Mouse (Mus musculus) gastrocnemius, postnatal 25 days (tissue): ENCODE results near the gene Hnrnpl. TPM values are rescaled to one million over a fixed set of nuclear protein-coding genes. Genes with fewer than 3 reads are reported as not detected.

Experiments
- DNase-seq: peaks from one replicate; pipeline ENCODE4 v3.0.0; 2022
- total RNA-seq, 2 experiments: library from RNA; stranded (reverse); gene quantifications; 1 replicate in 1 of 2; 2 replicates in 1 of 2; pipeline ENCODE4 v1.2.3; 2021

Gene Hnrnpl
- total RNA-seq, 2 experiments from 2014 or later = 118 to 120 TPM

DNA sequence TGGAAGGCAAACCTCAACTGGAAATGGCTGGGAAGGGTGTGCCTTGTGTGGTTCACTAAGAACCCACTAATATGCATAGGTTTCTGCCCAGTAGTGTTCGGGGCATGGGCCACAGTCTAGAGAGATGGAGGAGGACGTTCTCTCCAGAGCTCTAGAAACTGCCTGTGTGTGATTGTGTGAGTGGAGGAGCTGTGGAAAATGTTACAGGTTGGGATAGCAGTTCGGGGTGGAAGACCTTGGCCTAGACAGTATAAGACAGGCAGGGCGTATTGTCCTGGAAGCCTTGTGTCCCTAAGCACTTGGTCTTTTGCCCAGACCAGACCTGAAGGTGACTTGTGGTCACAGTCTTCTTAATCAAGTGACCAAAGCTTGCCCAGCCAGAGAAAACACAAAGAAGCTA lies 4.1 kb downstream of the Hnrnpl start:
- no peak for DNase-seq

- no peak for DNase-seq
These were observed 4.6 kb downstream of the Hnrnpl start for GRCm38 (mm10) chr7:28812949-28813348.

DNA sequence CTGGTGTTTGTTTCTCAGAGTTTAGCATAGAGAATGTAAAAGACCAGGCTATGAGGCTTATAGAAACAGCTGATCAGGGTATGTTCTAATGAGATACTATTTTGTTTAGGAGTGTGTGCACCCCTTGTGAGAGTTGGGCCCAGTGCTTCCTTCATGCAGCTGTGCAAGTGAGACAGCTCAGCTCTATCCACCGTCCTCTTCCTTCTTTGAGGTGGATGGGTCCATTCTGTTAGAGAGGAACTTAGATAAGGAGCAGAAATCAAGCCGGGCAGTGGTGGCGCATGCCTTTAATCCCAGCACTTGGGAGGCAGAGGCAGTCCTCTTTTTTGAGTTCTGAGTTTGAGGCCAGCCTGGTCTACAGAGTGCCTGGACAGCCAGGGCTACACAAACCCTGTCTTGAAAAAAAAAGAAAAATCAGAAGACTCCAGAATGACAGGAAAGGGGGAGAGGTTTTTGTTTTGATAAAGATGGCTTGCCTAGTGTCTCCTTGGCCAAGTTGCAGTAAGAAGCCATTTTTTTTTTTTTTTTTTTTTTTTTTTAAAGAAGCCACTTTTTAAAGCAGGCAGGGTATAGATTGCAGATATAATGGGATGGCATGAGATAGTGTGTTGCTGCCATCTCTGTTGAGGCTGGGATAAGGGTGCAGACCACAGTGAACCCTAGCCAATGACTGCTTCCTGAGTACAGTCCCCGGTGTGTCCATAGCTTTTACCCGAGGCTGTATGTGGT lies 6.1 kb downstream of the Hnrnpl start:
- DNase-seq = no peak

DNA sequence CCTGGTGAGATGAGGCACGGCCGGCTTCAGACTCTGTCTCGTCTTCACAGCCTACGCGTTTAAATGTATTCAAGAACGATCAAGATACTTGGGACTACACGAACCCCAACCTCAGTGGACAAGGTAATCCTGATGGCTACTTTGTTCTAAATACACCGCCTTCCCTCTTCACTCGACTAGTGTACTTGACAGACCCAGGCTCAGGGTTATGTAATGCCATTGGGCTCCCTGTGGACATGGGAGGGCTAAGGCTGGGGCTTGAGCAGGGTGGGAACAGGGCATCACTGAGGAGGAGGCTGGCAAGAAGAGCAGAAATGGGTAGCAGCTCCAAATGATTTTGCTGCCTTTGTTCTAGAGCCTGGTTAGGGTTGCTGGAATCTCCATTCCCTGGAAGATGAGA lies 6.9 kb downstream of the Hnrnpl start:
- no peak for DNase-seq

- no peak for DNase-seq
These were observed 7.9 kb downstream of the Hnrnpl start for GRCm38 (mm10) chr7:28816201-28816600.

- DNase-seq = no peak
These were observed 8.6 kb downstream of the Hnrnpl start for GRCm38 (mm10) chr7:28816920-28817319.

GRCm38 (mm10) chr7:28817524-28817923 lies 9.2 kb downstream of the Hnrnpl start:
- DNase-seq = no peak

DNA sequence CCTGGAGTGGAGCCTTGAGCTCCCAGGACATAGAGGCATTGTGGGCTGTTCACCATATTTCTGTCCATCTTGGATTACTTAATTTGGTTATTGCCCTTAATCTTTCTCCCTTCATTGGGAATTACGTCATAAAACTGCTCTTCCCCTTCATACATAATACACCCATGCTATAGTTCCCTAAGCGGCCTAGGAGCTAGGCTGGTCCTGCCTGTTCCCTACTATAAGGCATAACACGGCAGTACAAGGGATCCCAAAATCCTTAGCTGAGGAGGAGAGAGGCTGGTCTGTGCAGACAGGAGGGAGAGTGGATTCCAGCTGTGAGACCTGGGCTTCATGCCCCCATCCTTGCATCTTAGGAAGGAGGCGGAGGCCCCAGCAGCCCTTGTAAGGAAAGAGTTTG lies 9.6 kb downstream of the Hnrnpl start:
- DNase-seq = no peak

- DNase-seq = no peak
These were observed 10.1 kb downstream of the Hnrnpl start for GRCm38 (mm10) chr7:28818436-28818835.

DNA sequence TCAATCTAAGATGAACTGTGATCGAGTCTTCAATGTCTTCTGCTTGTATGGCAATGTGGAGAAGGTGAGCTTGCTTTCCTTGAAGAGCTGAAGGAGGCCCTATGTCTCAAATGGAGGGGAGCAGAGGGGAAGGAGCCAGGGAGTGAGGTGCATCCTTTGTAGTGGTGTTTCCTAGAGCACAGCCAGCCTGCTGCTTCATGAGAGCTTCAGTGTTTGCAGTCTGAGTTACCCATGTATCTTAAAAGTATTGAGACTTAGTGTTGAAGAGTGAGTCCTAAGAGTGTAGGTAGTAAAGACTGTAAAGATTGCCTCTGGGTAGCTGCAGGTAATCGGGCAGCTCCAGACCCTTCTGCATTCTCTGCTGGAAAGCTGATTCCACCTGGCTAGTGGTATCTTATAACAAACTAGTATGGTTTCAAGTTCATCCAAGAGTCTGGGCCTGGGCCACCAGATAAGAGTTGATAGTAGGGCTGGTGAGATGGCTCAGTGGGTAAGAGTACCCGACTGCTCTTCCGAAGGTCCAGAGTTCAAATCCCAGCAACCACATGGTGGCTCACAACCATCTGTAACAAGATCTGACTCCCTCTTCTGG lies 10.6 kb downstream of the Hnrnpl start:
- DNase-seq = no peak

- no peak for DNase-seq
These were observed 11.2 kb downstream of the Hnrnpl start for GRCm38 (mm10) chr7:28819571-28819970.

DNA sequence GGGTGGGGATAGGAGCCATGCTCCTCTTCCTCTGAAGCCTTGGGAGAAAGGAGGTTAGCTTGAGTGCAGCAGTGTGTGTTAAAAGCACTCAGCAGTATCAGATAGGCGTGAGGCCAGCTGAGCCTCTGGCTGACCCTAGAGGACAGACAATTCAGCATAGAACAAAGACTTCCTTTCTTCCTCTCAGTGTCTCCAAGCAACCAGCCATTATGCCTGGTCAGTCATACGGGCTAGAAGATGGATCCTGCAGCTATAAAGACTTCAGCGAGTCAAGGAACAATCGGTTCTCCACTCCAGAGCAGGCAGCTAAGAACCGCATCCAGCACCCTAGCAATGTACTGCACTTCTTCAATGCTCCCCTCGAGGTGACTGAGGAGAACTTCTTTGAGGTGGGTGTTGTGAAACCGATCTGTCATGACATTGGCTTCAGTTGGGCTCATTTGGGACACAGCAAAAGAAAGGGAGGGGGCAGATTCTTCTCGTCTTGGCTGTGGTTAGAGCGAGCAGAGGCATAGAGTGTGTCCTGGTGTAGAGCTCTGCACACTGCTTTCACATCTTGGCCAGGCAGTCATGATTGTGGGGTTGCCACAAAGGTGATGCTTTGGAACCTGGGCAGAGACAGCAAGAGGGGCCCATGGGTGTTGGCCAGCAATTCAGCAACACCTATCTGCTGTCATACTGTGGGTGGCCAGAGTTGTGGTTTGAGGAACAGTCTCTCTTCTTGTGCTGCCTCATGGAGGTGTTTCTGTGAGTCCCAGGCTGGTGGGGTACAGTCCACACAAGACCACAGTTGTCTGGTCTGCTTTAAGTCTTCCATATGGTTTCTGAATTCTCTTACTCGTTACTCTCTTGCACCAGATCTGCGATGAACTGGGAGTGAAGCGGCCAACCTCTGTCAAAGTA lies 12.3 kb downstream of the Hnrnpl start:
- DNase-seq = no peak

GRCm38 (mm10) chr7:28821261-28821831 lies 13.0 kb downstream of the Hnrnpl start:
- DNase-seq = peak; percentile 52

- no peak for DNase-seq
These were observed 14.2 kb downstream of the Hnrnpl start for GRCm38 (mm10) chr7:28822556-28822955.

GRCm38 (mm10) chr7:28822993-28823903 lies 14.9 kb downstream of the Hnrnpl start:
- DNase-seq = no peak

DNA sequence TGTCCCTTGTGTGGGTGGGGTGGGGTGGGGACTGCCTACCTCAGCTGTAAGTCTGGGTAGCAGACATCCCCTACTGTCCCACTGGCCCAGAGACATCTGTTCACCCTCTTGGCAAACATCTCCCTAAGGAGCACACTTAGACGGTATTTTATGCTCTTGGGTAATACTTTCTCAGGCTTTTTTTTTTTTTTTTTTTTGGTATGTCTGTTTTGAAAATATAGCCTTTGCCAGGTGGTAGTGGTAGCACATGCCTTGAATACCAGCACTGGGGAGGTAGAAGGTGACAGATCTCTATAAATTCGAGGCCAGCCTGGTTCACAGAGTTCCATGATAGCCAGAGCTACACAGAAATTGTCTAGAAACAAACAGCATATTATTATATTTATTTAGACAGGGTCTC lies 15.6 kb downstream of the Hnrnpl start:
- no peak for DNase-seq

DNA sequence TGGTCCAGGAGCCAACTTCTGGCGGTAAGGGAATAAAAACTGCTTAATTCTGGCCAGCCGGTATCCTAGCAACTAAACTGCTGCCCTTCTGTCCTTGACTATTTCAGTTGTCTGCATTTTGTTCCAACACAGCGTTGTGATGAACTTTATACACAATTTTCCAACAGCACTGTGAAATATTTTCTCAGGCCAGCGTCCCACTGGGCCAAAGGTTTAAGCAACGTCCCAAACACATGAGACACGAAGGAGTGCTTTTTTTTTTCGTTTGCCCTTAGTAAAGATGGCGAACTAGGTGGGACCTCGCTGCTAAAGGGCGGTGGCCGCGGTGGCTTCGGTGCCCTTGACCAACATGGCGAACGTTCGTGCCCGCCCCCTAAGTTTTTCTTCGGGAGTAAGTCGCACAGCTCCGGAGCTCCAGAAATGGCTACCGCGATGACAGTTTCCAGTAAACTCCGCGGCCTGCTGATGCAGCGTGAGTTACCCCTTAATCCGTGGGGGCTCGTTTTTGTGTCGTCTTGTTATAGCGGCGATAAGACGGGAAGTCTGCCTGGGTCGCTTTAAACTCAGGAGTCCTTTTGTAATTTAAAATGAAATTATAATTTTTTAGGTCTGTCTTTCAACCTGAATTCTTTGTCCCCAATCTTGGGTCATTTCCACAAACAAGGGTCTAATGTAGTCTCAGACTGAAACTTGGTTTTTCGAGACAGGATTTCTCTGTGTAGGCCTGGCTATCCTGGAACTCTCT lies 16.8 kb downstream of the Hnrnpl start, which contains the start of gene Ech1:
Gene Ech1, plus strand, starts transcription at position 277 of the 745 bp plus-strand sequence.
- DNase-seq = peak; percentile 91

DNA sequence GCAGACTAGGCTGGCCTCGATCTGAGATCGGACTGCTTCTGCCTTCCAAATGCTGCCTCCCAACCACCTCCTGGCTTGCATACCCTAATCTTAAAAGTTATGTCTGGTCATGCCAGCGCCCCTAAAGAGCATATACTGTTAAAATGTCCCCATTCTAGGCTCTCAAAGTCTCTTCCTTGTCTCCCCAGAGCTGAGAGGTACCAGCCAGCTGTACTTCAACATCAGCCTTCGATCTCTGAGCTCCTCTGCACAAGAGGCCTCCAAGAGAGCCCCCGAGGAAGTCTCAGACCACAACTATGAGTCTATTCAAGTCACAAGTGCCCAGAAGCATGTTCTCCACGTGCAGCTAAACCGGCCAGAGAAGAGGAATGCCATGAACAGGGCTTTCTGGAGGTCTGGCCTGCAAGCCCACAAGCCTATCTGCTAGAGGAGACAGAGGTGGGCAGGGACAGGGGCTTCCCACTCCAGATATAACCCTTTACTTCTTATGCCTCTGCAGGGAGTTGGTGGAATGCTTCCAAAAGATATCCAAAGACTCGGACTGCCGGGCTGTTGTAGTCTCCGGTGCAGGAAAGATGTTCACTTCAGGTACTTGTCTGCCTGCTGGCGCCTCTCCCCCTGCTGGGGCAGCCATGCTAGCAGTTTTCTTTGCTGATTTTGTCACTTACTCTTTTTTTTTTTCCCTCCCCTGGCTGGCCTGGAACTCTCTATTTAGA lies 17.5 kb downstream of the Hnrnpl start:
- no peak for DNase-seq

GRCm38 (mm10) chr7:28826402-28826772 lies 18.0 kb downstream of the Hnrnpl start:
- no peak for DNase-seq

DNA sequence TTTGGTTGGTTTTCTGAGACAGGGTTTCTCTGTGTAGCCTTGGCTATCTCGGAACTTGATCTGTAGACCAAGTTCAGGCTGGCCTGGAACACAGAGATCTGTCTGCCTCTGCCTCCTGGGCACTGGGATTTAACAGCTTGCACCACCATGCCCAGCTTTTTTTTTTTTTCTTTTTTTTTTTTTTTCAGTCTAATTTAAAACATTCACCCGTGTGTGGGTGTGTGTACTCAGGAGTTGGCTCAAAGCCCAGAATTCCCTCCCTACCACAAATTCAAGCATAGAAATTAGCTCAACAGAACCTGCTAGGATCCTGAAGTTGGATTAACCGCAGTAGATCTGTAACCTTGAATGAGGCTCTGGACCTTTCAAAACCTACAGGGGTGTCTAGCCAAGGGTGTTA lies 19.0 kb downstream of the Hnrnpl start:
- no peak for DNase-seq
